Mouse (Mus musculus) fibroblast of lung, adult 2 months (primary cell): ENCODE data around the gene Cyp2c23.
A peak's percentile ranks its signal among the peaks of the same experiment; 100 is the strongest.

ENCODE experiments used
- DNase-seq: peaks from one replicate; pipeline ENCODE4 v3.0.0-alpha.2; 2011; ENCODE audit warnings: low read depth

Cyp2c23 gene

DNA sequence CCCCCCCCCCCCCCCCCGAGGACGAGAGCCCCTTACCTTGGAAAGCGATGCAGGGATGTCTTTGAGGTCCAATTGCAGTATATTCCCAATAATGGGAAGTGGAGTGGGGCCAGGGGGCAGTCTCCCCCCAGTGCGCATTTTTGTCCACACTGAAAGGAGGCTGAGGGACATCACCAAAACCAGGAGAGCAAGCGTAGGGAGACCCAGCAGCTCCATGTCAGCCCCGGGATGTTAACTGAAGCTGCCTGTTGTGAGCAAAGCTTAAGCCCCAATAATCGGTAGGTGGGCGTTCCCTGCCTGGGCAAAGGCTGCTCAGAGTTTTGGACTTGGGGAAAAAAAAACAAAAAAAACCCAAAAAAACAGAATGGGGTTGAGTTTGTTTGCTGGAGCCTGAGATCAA, at the start of gene Cyp2c23:
TSS of gene Cyp2c23 (minus strand) at position 237 of the 400 bp plus-strand sequence.
- DNase-seq, result no peak

DNA sequence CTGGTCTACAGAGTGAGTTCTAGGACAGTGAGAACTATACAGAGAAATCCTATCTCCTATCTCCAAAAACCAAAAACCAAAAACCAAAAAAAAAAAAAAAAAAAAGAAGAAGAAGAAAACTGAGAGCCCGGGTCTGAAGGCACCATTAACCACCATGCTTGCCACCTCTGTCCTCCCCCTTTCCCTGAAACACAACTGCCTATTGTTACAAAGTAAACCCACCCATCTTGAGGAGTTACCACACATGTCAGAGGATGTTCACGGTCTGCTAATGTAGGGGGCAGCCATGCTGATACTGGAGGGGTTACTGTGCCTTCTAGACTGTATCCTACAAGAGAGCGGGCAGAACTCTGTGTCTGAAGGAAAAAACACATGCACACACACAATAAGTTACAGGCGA, 48.0 kb upstream of the Cyp2c23 start:
- no peak for DNase-seq

DNA sequence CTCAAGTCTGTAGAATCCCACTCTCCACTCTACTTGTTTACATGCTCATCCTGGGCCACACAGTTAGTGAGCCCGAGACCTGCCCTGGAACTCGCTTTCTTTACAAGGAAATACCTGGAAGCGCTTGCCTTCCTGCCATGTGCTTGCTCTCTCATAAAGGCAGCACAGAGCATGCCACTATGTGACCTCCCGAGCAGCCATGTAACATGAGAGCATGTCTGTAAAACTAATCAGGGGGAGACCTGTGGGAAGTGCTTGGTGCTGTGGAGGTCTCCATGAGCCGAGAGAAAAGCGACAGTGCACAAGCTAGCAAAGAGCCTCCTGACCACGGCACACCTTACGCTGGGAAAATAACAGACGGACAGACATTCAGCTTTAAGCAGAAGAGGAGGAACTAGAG, 47.4 kb upstream of the Cyp2c23 start:
- DNase-seq, result no peak

DNA sequence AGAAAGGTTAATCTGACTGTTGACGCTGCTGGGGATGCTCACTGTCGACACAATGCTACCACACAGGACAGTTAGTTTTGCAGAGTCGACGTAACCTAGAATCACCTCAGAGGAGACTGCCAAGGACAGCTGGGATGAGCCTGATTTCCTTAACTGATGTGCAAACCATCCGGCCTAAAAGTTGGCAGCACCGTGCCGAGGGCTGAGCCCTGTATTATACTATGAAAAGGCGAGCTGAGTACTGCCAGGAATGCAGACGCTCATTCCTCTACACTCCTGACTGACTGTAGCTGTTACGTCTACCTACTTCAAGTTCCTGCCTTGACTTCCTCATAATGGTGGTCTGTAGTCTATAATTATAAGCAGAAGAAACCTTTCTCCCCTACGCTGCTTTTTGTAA, 46.0 kb upstream of the Cyp2c23 start:
- no peak for DNase-seq

DNA sequence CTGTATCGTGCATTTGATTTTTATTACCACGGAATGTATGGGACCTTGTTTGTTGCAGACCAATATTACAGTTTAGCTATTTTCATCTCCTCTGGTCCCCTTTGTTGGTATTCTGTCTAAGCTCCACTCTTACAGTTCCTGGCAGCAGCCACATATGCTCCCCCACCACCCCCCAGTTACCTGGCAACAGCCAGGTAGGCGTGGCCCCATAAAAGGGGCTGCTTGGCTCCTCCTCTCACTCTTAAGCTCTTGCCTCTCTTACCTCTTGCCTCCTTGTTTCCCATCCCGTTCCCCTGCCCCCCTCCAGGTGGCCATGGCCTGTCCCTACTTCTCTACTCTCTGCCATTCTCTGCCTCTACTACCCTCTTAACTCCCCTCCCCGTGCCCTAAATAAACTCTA, 42.2 kb upstream of the Cyp2c23 start:
- DNase-seq, result no peak

DNA sequence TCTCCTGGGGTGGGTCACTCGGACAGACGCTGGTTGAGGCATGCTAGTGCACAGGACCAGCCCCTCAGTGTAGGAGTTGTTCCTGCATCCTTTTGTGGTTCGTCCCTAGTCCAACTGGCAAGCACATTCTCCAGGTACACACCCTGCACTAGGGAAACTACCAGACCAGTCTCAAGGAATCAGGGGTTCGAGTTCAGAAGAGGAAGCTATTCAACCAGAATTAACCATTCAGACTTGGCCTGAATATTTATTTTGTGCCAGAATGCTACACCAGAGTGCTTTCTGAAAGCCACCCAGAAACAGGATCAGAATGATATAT, 40.9 kb upstream of the Cyp2c23 start:
- no peak for DNase-seq

DNA sequence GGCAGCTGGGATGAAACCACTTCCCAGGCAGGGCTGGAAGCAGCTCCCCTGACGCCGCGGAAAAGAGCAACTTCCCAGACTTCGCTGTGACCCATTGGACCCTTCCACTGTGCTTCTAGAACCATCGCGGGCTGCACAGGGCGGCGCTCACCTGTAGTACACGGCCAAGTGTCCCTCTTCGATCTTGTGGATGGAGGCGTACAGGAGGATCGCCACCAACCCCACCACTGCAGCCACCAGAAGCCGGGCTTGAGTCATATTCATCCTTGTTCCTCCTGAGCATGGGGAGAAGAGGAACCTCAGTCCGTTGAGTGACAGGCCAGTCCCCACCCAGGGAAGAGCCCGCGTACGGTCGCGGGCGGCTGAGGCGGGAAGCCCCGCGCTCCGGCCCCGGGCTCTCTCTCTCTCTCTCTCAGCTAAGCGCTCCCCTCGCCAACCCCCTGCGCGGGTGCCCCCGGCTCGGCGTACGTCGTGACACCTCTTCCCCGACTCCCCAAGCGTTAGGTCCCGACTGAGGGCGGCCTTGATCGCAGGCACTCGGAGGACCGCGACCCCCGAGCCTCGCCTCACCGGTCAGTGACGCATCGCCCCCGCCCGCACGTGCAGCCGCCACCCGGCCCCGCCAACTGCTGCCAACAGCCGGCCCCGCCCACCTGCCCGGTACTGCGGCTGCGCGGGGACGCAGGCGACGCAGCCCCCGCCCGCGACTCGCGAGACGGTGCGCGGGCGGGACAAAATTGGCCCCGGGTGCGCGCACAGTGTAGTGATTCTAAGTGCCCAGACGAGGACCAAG, 40.3 kb upstream of the Cyp2c23 start, which contains the start of gene Erlin1:
TSS of gene Erlin1 (minus strand) at position 665 of the 793 bp plus-strand sequence.
- DNase-seq, result peak; percentile 33

DNA sequence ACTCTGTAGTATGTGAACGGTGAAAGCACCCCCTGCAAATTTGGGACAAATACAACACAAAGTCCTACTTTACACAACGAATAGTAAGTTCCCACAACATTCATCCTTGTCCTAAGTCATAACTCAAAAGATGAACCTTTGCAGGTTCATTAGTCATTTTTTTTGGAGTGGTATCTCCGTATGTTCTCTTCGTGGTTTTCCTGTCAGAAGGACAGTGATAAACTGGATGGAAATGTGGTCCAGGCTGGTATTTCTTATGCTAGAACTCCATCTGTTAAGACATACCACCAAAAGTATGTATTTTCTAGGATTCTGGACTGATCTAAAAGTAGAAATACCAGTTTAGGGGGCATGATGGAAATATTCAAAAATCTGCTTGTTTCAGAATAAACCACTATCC, 39.2 kb upstream of the Cyp2c23 start:
- no peak for DNase-seq

DNA sequence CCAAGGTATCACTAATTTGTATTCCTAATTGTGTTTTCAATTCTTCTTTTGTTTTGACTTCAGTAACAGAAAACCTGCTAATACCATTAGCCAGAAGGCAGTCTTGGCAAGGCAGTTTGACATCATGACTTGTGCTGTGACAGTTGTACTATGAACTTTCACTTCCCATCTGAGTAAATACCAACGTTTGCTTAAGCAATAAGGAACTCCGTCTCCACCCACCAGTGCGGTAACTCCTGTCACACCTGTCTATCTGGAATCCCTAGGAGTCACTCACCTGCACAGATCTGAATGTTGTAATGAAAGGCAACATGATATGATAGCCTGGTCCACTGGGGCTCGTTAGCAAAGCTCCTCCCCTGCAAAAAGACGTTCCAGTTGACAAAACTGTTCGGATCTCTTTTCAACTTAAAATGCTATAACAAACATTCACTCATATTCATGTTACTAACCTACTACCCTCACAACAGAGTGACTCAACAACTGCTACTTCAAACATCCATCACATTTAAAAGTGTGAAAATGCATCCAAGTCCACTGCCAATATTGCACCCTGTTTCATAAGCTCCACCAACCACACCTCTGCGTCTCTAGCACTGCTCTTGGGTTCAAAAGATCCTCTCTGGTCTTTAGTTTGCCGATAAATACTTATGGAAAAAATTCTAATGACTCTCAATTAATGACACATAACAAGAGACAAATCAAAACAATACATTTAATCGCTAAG, 38.5 kb upstream of the Cyp2c23 start:
- DNase-seq, result no peak

DNA sequence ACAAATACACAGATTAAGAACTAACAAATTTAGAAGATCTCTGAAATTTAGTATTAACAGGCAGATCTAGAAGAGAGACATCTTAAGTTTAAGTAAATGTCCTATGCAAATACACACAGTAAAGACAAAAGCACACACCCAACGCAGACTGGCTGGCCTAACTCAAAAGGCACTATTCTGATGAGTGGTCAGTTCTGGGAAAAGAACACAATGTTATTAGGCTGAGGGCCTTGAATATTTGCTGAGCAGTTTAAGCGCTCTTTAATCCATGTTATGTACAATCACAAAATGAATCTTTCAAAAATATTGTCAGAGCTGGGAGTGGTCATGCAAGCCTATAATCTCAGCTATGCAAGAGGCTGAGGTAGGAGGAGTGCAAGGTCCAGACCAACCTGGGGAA, 35.7 kb upstream of the Cyp2c23 start:
- no peak for DNase-seq

DNA sequence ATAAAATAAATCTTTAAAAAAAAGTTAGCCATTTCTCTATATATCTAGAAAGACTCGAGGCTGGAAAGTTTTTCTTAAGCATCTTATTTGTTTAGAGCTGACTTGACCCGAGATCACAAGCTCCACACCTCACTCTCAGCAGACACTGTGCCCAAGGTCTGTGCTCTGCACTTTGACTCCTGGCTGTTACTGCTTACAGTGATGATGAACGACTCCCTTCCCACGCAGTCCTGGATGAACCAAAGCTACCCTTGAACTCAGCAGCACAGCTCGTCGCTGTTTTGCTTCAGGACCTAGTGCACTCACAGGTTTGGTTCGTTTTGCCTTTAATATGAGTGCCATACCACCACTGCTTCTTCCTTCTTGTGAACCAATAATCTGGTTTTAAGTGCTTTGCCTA, 34.8 kb upstream of the Cyp2c23 start:
- DNase-seq, result no peak

DNA sequence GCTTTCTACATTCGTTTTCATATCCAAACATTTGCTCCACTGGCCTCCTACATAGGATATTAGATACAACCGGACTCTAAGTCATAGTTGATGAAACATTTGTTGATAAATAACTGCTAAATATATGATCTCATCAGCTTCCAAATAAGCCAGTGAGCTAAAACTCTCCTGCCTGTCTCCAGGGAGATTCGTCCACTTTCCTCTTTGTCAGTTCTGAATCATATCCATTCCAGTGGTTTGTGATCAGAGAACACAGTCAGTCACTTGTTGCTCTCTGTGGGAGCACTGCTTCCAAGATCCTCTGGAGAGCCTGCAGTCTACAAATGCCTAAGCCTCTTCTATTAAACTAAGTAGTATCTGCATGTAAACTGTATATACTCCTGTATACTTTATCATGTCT, 31.2 kb upstream of the Cyp2c23 start:
- no peak for DNase-seq

DNA sequence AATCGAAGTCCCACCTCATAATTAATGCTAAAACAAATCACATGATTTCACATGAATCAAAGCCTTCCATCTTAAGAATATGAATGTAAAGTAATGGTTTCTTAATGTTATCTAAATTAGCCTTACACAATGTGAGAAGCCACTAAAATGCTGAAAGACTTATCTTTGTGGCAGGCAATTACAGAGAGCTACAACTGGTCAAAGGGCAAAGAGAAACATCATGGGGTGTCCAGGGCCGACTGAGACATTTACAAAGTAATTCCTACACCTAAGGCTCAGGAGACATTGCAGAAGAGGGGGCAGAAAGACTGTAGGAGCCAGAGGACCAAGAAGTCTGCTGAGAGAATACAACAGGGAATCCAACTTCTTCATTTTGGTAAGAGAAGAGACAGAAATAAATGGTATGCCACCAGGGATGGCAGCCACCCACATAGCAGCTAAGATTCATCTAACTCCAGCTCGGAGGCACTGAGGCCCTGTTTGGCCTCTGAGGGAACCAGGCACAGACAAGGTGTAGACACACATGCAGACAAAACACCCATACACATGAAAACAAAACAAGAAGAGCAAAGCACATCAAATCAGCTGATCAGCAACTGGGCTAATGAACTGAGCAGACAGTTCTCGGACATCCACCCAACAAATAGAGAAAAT, 26.3 kb upstream of the Cyp2c23 start:
- no peak for DNase-seq

DNA sequence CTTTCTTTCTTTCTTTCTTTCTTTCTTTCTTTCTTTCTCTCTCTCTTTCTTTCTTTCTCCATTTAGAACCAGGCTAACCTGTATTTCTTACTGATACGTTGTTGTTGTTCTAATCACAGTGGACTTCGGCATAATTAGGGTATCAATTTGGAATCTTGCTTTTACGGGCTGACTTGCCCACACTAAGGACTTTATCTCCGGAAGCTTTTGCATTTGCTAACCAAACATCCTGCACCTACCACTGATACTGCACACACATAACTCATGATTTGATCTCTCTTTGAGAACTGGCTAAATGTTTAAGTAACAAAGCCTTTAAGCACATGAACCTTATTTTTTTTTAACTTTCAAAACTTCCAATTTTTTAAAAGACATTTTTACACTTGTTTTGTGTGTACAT, 21.4 kb upstream of the Cyp2c23 start:
- DNase-seq, result no peak

DNA sequence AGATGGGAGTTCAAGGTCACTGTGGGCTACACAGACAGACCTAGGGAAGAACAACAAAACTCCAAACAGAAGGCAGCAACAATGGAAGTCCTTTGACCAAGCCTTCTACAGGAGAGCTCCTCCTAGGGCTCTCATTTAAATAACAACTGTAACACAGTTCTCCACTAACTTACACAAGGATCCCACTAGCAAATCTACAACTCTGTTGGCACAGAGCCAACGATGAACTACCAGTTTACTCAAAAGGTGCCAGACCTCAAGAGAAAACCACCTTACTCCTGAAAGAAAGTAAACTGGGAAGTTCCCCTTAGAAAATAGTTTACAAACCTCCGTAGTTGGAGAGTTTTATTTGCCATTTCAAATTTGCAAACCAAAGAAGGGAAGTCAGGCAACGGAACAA, 20.3 kb upstream of the Cyp2c23 start:
- no peak for DNase-seq

DNA sequence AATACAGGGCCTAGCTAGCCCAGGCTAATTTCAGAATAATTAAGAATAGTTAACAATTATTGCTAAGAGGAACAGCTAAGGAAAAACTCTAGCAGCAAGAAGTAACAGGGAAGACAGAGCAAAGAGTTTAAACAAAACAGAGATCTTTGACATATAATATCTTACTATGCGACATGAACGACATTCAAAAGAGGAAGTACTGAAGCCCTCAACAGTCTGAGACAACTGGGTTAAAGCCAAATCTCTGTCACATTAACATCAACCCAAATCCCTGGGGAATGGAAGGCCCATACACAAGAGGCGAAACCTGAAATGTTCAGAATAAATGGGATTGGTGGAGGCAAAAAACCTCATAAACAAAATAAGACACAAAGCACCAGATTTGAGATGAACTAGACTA, 16.8 kb upstream of the Cyp2c23 start:
- DNase-seq, result no peak

DNA sequence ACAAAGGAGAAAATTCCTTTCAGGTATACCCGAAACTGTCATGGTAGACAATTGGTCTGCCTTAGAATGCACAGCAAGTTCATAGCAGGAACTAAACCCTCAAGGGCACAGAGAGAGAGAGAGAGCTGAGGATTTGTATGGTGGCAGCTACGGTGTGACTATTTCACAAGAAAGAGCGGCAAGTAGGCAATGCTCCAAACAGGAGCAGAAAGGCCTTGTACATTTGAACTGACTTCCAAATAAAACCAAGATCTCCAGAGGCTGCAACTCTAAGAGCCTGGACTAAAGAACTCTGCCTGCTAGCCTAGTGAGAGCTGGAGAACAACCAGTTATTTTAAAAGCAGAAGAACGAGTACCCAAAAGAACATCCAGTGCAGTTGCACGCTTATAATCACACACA, 13.1 kb upstream of the Cyp2c23 start:
- no peak for DNase-seq

DNA sequence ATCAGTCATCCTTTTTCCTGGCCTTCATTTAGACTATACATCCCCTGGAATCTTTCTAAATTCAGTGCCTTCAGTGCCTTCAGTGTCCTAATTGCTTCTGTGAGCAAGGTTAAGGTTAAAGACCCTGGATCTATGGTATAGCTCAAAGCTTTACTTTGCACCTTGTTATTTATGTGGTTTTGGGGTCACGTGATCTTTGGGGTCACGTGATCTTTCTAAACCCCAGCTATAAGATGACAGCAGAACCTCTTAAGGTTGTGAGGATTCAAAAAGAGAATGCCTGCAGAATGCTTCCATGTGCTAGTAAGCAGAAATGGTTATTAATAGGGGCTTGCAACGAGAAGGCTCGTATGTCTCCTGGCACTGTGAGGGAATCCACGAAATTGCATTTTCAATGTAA, 4.4 kb upstream of the Cyp2c23 start:
- no peak for DNase-seq

DNA sequence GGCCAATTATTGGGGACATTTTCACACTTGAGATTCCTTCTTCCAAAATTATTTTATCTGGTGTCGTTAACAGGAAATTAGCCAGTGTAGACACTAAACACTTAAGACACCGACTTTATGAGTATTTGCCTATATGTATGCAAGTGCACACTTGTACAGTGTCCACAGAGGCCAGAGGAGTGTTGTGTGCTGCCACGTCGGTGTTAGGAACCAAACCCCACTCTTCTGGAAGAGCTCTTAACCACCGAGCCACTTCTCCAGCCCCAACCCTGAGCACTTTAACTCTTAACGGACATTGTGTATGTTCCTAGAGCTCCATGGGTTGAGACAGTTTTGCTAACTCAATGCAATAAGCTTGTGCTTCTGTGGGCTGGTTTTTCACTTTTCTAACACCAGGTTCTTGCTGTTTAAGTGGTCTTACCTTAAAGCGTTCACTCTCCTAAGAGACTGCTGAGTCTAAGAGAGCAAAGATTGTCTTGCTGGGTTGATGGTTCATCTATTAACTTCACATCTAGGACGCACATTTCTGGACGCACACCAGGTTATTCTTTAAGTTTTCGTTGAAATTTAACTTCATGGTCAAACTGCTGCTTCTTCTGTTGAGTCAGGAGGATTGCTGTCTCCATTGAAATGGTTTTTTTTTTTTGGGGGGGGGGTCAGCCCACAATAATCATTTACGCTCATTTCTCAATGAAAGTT, 3.2 kb upstream of the Cyp2c23 start:
- DNase-seq, result no peak

DNA sequence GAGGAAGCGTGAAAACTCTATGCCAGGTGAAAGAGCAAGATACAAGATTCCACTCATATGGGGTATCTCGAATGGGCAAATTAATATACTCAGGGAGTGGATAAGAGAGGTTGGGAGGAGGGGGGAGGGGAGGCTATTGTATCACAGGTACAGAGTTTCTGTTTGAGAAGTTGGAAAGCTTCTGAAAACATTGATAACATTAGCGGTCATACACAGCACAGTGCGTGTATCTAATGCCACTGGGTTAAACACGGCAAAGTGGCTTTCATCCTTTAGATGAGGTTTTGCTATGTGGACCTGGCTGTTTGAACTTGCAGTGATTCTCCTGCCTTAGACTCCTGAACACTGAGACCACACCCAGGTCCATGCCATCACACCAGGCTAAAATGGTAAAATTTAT, 1.0 kb upstream of the Cyp2c23 start:
- no peak for DNase-seq

DNA sequence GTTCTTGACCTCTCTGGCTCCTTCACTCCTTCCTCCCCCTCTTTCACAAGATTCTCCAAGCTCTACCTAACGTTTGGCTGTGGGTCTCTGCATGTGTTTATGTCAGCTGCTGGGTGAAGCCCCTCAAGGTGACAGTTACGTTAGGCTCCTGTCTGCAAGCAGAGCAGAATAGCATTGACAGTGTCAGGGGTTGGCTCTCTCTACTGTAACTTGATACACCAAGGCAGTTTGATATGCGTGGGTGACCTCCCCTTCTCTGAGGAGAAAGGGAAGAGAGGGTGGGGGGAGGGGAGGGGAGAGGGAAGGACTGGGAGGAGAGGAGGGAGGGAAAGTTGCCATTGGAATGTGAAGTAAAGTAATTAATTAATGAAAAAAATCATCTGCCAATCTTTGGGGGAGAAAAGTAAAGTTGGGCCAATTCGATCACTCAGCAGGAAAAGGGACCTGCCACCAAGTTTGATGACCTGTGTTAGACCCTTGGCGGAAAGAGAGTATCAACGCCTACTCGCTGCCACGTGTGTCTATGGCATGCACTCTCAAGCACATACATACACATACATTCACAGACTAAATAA, 2.0 kb downstream of the Cyp2c23 start:
- no peak for DNase-seq

DNA sequence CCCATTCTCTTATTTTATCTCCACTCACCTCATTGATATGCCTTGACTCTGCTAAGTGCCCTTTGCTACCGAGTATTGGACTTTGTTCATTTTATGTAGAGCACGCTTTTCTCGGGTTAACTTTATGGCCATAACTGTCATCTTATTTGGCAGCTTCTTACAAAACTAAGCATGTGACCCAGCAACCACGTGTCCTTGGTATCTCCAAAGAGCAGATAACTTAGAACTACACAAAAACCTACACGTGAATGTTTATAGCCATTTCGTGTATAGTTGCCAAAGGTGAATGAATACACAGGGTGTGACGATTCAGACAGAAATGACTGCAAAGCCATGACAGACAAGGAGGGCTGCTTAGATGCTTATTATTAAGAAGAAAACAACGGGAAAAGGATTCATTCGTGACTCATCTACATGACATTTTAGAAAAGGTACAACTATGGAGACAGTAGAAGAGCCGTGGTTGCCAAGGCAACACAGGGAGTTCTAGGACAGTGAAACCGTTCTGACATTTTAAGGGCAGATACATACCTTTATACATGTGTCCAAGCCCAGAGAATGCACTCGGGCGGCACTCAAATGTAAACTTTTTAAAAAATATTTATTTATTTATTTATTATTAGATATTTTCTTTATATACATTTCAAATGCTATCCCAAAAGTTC, 4.0 kb downstream of the Cyp2c23 start:
- DNase-seq, result no peak
